Mouse (Mus musculus) brain, adult 2 months (tissue): ENCODE measurements at regions not wholly inside any gene's neighbourhood (a gene's known extent, or its start where the extent isn't known, plus 50 kb on each side); places are given as distances from the start of the nearest gene placed in this dataset.
A peak's percentile ranks its signal among the peaks of the same experiment; 100 is the strongest.

Source experiments
- DNase-seq: peaks from one replicate; pipeline ENCODE4 v3.0.0; 2011; ENCODE audit warnings: low read depth, low spot score

DNA sequence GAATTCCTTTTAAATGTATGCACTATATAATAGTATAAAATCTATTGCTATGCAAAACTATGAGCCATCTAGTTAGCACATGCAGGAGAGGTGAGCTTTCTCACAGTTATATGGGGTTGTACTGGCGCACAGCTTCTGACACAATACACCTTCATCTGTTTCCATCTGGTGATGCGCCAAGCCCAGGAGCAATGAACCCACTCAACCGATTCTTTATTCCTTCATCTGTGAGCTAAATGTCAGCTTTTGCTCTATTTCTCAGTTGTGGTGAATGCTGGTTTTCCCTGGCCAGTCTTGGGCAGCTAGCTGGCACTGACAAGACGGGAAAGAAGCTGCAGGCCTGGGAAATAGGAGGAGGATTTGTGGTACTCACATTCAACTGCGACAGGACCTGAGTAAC lies 225.4 kb downstream of the Gm19410 start:
- DNase-seq: peak; percentile 81

DNA sequence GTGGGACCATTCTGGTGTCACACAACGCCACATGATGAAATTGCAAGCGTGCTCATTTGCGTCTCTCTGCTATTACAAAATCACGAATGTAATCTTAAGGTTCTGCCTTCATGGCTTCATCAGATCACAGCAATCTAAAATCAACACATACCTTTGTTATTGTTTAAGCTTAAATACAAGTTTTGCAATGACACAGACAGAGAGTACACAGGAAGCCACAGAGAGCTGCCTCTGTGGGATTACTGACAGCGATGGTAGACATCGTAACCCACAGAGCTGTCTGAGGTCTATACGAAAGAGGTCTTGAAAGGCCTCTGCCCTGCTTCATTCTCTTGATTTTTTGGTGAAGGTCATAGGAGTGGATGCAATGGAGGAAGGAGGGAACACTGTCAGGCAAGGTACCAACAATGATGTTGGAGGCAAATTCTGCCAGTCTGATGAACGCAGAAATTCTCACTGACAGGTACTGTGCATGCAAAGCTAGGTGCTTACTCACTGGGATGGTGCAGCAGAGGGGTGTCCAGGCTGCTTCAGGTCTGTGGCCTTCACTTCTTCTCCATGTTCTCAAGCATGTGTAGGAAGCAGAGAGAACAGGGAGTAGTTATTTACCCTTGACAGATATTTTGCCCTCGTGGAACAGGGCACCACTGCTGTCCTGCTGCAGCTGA lies 226.5 kb downstream of the Gm19410 start:
- no peak for DNase-seq

DNA sequence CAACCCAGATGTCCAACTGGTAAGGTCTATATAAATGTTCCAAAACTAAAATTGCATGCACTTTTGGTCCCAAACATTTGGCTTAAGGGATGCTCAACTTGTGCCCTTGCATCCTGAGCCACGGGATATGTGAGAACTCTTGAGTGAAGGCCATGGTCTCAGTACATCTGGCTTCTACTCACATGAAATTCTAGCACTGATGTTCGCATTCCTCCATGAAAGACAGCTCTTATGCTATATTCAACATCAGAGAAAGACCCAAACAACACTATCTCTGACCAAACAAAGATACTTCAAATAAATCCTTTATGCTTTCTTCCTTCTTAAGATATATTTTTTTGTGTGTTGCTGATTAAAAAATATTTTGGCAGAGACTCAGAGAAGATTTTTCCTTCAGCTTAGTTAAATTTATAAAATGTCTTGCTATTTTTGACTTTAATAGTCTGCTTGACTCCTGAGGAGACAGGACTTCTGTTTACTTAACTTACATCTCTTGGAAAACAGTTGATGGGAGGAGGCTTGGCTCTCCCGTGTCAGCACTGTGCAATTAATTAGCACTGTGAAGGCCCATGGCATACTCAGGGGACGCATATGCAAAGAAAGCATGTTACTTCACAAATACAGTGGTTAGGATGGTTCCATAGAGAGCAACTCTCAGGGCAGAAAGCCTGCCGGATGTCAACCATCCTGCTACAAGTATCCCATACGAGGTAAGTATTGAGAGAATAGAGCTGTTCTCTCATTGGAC lies 230.9 kb downstream of the Gm19410 start:
- DNase-seq: no peak

GRCm38 (mm10) chr8:35999584-35999983 lies 234.0 kb downstream of the Gm19410 start:
- peak; percentile 45 for DNase-seq

- no peak for DNase-seq
Observed at GRCm38 (mm10) chr8:36004387-36004786, 238.8 kb downstream of the Gm19410 start.

- DNase-seq: no peak
Observed at GRCm38 (mm10) chr8:36005536-36005935, 239.9 kb downstream of the Gm19410 start.

DNA sequence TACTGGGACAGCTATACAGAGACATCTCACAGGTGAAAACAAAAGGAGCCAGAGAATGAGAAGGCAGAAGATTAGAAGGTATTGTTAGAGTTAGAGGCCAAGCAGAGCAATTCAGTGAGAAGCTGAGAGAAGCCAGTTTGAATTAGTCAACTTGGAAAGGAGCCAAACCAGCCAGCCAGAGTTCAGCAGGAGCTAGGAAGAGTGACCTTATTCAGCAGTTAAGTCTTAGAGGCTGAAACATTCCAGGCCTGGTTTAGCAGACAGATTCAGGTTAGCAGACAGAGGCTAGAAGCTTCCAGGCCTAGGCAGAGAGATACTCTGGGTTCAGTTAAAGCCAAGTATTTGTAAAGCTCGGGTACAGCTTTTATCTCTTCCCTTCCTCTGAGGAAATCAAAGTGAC lies 242.1 kb downstream of the Gm19410 start:
- DNase-seq: no peak

GRCm38 (mm10) chr8:36009565-36009964 lies 244.0 kb downstream of the Gm19410 start:
- peak; percentile 85 for DNase-seq

DNA sequence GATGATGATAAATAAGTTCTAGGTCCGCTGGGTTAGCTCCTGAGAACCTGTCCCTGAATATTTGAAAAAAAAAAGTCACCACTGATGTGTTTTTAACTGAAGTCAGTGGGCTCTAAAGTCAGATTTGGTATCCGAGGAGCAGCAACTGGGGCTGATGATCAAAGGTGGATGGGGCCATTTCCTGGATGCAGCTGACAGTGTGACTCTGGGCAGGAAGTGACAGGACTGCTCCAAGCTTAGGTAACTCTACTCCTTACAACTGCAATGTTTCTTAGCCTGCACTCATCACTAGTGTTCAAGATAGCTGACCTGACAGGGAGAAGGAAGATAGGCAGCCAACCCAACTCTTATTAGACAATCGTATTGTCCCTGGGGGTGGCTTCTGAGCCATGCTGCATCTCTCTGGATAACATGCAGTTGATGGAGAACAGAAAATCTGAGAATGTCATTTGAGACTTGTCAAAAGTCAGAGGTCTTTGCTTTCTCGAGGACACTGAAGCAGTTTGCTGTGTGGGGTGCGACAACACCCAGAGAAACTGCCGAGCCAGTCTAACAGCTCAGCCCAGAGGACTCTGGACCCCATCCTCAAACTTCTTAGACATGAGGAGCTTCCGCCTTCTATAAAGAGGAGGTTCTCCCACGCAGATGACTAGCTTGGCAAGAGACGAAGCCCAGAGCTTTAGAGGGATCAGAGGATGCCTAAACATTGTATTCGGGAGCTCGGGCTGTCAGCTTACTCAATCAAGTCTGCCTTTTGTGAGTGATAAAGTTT lies 245.0 kb downstream of the Gm19410 start:
- DNase-seq: no peak

DNA sequence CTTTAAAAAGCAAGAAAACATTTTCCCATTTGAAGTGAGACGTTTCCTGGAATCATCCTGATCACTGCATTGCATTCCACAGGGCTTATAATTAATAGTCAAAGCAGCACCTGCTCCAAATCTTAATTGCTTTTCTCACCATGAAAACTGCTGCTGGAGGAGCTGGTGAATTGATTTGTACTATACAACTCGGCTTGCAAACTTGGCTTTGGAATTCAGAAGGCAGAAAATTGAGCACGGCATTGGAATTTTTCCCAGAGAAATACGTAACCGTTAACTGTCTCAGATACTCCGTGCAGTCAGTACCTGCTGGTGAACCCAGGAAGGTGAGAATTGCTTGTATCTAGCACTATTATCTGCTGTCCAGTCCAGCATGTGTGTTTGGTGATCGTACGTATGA lies 249.3 kb downstream of the Gm19410 start:
- DNase-seq: peak; percentile 75

DNA sequence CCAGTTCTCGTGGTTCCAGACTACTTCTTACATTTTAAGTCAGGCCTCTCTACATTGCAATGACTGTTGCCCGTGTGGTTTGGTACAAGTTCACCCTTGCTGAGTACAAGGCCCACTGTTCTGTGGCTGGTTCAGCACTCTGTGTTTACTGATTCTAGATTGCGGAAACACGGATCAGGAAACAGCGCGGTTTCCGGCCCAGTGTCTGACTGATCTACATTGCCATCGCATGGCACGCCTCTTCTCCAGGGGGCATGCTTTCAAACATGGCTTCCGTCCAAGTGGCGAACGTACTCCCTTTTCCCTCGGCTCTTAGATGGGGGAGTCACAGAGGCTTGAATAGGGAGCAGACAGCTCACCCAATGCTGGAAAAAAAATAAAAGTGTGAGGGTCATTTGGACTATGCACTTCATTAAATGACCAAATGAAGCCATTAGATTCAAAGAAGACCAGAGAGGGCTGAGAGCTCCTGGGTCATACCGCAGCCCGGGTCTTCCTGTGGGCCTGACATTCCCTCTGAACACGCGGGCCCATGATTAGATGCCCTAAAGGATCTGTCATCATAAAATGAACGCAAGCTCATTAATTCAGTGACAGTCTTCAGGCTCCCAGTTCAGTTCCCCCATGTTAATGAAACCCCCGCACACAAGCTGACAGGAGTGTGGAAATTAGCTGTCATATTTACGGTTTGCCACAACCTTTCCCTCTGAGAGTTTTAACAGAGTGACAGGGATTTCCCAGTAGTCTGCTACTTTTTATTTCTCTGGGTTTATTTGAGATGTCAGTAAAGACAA lies 250.9 kb downstream of the Gm19410 start:
- DNase-seq: peak; percentile 21

DNA sequence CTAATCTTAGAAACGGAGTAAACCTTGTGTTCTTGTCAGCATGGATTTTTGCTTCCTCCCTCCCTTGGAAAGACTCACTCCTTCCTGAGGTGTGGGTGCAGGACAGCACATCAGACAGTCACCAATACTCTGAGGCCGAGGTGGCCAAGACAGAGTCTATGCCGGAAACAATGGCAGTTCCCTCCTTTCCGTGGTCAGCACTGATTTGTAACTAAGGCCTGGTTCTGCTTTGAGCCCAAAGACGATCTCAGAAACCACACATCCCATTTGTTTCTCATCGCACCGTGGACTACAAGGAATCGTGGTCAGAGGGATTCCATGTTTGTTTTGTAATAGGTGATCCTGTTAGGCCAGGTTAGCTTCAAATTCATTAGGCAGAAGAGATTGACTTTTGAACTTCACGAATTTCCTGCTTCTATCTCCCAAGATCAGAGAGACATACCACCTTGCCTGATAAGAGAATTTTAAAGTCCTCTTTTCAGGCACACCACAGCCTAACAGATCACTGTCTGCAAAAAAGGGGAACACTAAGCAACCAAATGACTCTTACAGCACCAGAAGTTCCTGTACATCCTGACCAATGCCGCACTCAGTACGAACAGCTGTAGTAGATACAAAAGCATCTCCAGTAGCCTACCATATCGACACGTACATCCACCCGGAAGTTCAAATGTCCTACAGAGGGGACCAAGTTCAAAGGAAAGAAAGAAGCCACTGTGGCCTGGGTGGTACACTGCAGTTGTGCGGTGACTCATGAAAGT lies 253.6 kb downstream of the Gm19410 start:
- no peak for DNase-seq

- peak; percentile 84 for DNase-seq
Observed at GRCm38 (mm10) chr8:36019895-36020294, 254.3 kb downstream of the Gm19410 start.

- DNase-seq: no peak
Observed at GRCm38 (mm10) chr8:36027586-36027985, 262.0 kb downstream of the Gm19410 start.

- DNase-seq: no peak
Observed at GRCm38 (mm10) chr8:36028121-36028955, 262.7 kb downstream of the Gm19410 start.

GRCm38 (mm10) chr8:36029445-36029844 lies 263.9 kb downstream of the Gm19410 start:
- no peak for DNase-seq

- DNase-seq: no peak
Observed at GRCm38 (mm10) chr8:36030237-36030636, 264.6 kb downstream of the Gm19410 start.

- peak; percentile 45 for DNase-seq
Observed at GRCm38 (mm10) chr8:36031966-36032719, 266.6 kb downstream of the Gm19410 start.

DNA sequence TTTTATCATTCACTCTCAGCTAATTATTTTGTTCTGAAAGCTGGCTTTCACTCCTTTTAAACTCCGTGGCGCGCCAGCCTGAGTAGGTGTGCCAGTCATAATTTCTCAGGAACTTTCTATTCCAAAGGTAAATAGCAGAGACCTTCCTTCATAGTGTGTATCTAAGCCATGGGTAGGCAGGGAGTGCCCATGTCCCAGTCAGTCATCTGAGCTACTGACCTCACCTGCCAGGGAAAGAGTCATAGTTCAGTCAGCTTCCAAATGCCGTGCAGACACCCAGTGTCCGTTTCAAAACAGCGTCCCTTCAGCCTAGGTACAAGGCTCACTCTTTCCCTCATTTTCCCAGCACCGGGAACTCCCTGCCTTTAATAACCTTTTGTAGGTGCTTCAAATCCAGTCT lies 269.7 kb downstream of the Gm19410 start:
- DNase-seq: no peak
